Mouse (Mus musculus) liver, embryonic 16.5 days (tissue): ENCODE measurements at regions not wholly inside any gene's neighbourhood (a gene's known extent, or its start where the extent isn't known, plus 50 kb on each side); places are given as distances from the start of the nearest gene placed in this dataset.

Experiments
- ATAC-seq: fragments of 200-750 bp; cut with Nextera tagmentation; 2 replicates; pipeline ENCODE4 v1.8.0; 2017; ENCODE audit warnings: low read depth, mild to moderate bottlenecking, moderate number of reproducible peaks, moderate library complexity
- H3K27ac ChIP-seq: fragments of 300-500 bp; sonication (generic); 2 replicates; pipeline ENCODE4 v1.5.1; 2014; ENCODE audit warnings: mild to moderate bottlenecking, low read length
- H3K27me3 ChIP-seq: fragments of 300-500 bp; sonication (generic); 2 replicates; pipeline ENCODE4 v1.6.1; 2014; ENCODE audit warnings: low read depth, low read length, mixed read lengths; ENCODE audit not compliant: control insufficient read depth, insufficient read depth
- H3K36me3 ChIP-seq: fragments of 300-500 bp; sonication (generic); 2 replicates; pipeline ENCODE4 v1.6.1; 2014; ENCODE audit warnings: mild to moderate bottlenecking; ENCODE audit not compliant: control insufficient read depth, insufficient read depth
- H3K4me1 ChIP-seq: fragments of 300-500 bp; sonication (generic); 2 replicates; pipeline ENCODE4 v1.6.1; 2014; ENCODE audit warnings: low read depth, low read length, mixed read lengths; ENCODE audit not compliant: control insufficient read depth
- H3K4me2 ChIP-seq: fragments of 300-500 bp; sonication (generic); 2 replicates; pipeline ENCODE4 v1.6.1; 2014; ENCODE audit warnings: low read depth, low read length, mixed read lengths
- H3K4me3 ChIP-seq: fragments of 300-500 bp; sonication (generic); 2 replicates; pipeline ENCODE4 v1.5.1; 2014; ENCODE audit warnings: low read depth, mild to moderate bottlenecking, low read length
- H3K9ac ChIP-seq: fragments of 300-500 bp; sonication (generic); 2 replicates; pipeline ENCODE4 v1.6.1; 2014; ENCODE audit warnings: low read depth, low read length
- H3K9me3 ChIP-seq: fragments of 300-500 bp; sonication (generic); replicated peaks from 2 replicates; pipeline ENCODE4 v1.6.1; 2016; ENCODE audit warnings: low read length; ENCODE audit not compliant: control insufficient read depth
- WGBS: fragments of 180-500 bp; shearing (Covaris S2); extraction: QIAGEN DNeasy Blood & Tissue Kit; methylation state at CpG from one replicate; pipeline ENCODE4 v1.1.7; 2014; ENCODE audit not compliant: insufficient replicate concordance; 5-methylcytosine and 5-hydroxymethylcytosine counted together

GRCm38 (mm10) chr6:50713297-50713696 is 59.1 kb upstream of the Npvf start:
- no peaks in the 10 kb centered on the region for H3K4me1 ChIP-seq
- H3K9me3 ChIP-seq = no peaks in the 10 kb centered on the region
- no peaks in the 10 kb centered on the region for H3K27me3 ChIP-seq
- no peak overlapping the region for H3K4me3 ChIP-seq
- ATAC-seq = no peak
- H3K27ac ChIP-seq = no peak overlapping the region
- WGBS = 73% methylated on average over 3 of the region's 3 CpGs
- no peak overlapping the region for H3K4me2 ChIP-seq
- no peaks in the 10 kb centered on the region for H3K36me3 ChIP-seq
- no peak overlapping the region for H3K9ac ChIP-seq

DNA sequence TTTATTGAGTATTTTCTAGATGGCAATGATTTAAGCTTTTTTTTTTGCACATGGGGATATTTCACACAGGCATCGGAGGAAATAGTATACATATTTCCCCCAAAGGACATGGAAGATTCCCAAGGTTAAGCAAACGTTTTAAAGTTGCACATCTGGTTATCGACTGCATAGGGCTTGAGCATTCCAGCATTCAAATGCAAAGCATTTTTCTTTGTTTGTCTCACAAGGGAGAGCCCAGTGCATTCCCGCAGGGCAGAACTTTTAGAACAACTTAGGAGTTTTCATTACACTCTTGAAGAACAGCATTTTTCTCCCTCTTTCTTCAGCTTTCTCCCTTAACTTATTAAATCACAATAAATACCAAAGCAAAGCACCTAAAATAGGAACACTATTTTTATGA is 64.4 kb upstream of the Npvf start:
- no peak for ATAC-seq
- Histone ChIP-seq H3K9me3 (no peaks in the 10 kb centered on the region), H3K4me2 (no peak overlapping the region), H3K4me1 (no peaks in the 10 kb centered on the region), H3K36me3 (no peaks in the 10 kb centered on the region), H3K27me3 (no peaks in the 10 kb centered on the region), H3K4me3 (no peak overlapping the region), H3K9ac (no peak overlapping the region), H3K27ac (no peak overlapping the region)
- WGBS = 49% methylated on average over 4 of the region's 4 CpGs

DNA sequence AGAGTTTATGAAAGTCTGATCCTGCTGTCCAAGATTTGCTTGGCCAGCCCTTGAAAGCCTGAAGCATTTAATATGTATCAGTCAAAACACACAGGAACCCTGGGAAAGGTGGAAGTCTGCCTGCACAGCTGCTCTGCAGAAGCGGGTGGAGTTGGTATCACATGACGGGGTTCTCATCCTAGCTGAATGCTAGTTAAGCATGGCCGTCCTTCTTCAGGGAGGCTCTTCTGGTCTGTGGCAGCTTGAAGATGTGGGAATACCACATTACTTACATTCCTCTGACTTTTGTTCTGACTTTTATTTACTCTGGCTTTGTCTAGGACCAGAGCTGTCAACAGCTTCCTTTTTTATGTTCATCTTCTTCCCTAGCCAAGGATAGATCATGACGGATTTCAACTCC is 66.1 kb upstream of the Npvf start:
- H3K36me3 ChIP-seq = no peaks in the 10 kb centered on the region
- 54% methylated on average over 4 of the region's 4 CpGs for WGBS
- no peak overlapping the region for H3K9ac ChIP-seq
- no peaks in the 10 kb centered on the region for H3K27me3 ChIP-seq
- H3K4me1 ChIP-seq = no peaks in the 10 kb centered on the region
- no peak for ATAC-seq
- no peak overlapping the region for H3K4me3 ChIP-seq
- no peaks in the 10 kb centered on the region for H3K9me3 ChIP-seq
- H3K4me2 ChIP-seq = no peak overlapping the region
- no peak overlapping the region for H3K27ac ChIP-seq

DNA sequence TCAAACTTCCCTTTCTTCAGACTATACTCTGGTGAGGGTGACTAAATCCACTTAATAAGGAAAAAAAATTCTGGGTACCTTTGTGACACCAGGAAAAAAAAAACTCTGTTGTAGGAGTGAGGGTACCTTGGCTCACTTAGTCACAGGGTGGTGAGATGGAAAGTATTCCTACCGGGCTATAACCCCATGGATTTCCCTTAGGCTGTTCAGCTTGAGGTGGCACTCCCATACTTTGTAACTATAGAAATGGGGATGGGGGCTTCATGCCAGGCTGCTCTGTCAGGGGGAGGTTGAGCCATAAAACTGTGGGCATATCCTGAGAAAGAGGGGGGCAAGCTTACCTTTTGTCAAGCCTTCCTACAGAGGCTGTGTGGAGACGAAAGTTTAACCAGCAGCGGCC is 71.4 kb upstream of the Npvf start:
- 80% methylated on average over 3 of the region's 3 CpGs for WGBS
- Histone ChIP-seq H3K9ac (no peak overlapping the region), H3K4me1 (no peaks in the 10 kb centered on the region), H3K36me3 (no peaks in the 10 kb centered on the region), H3K27me3 (no peaks in the 10 kb centered on the region), H3K4me2 (no peak overlapping the region), H3K9me3 (no peaks in the 10 kb centered on the region), H3K4me3 (no peak overlapping the region), H3K27ac (no peak overlapping the region)
- ATAC-seq = no peak

GRCm38 (mm10) chr6:50726166-50726591 is 71.9 kb upstream of the Npvf start:
- Histone ChIP-seq H3K36me3 (no peaks in the 10 kb centered on the region), H3K4me2 (no peak overlapping the region), H3K27me3 (no peaks in the 10 kb centered on the region), H3K4me1 (no peaks in the 10 kb centered on the region; the same call in 1 of the 2 replicates), H3K9ac (no peak overlapping the region), H3K4me3 (no peak overlapping the region), H3K9me3 (no peaks in the 10 kb centered on the region), H3K27ac (no peak overlapping the region)
- WGBS = 78% methylated on average over 9 of the region's 9 CpGs
- no peak for ATAC-seq

GRCm38 (mm10) chr6:50730744-50731718 is 76.8 kb upstream of the Npvf start:
- no peak for ATAC-seq
- Histone ChIP-seq H3K4me3 (no peak overlapping the region), H3K36me3 (no peaks in the 10 kb centered on the region), H3K9me3 (no peaks in the 10 kb centered on the region), H3K4me1 (no peaks in the 10 kb centered on the region; the same call in 1 of the 2 replicates), H3K27me3 (no peaks in the 10 kb centered on the region), H3K4me2 (no peak overlapping the region), H3K27ac (no peak overlapping the region), H3K9ac (no peak overlapping the region)
- WGBS = 31% methylated on average over 14 of the region's 14 CpGs

GRCm38 (mm10) chr6:50734701-50735100 is 80.5 kb upstream of the Npvf start:
- Histone ChIP-seq H3K36me3 (no peaks in the 10 kb centered on the region), H3K4me2 (no peak overlapping the region), H3K27me3 (no peaks in the 10 kb centered on the region), H3K4me3 (no peak overlapping the region), H3K9me3 (no peaks in the 10 kb centered on the region), H3K9ac (no peak overlapping the region), H3K27ac (no peak overlapping the region), H3K4me1 (no peaks in the 10 kb centered on the region; the same call in 1 of the 2 replicates)
- ATAC-seq = no peak
- WGBS = 63% methylated on average over 2 of the region's 2 CpGs

GRCm38 (mm10) chr6:50735825-50736224 is 81.6 kb upstream of the Npvf start:
- H3K27me3 ChIP-seq = no peaks in the 10 kb centered on the region
- H3K4me2 ChIP-seq = no peak overlapping the region

DNA sequence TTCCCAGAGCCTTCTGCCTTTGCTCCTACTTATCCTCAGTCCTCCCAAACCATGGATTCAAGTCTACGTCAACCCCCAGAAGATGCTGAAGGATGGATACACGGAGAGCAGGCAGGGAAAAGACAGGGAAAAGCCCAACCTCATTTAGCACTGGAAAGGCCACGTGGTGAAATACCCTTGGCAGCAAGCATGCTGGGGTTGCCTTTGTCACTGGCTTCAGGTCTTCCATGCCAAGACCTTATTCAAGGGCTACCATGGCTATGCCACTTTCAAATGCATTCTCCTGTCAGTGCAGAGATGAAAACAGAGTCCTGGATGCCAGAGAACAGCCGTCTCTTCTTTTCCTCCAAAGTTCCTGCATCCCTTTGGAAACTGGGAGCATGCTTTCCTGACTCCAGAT is 87.8 kb upstream of the Npvf start:
- Histone ChIP-seq H3K4me1 (no peaks in the 10 kb centered on the region), H3K4me3 (no peak overlapping the region), H3K27me3 (no peaks in the 10 kb centered on the region), H3K27ac (no peak overlapping the region), H3K36me3 (no peaks in the 10 kb centered on the region), H3K9ac (no peak overlapping the region), H3K4me2 (no peak overlapping the region), H3K9me3 (no peaks in the 10 kb centered on the region)
- 53% methylated on average over 4 of the region's 4 CpGs for WGBS
- ATAC-seq = no peak

More at GRCm38 (mm10) chr6:50735825-50736224, 81.6 kb upstream of the Npvf start:
- Histone ChIP-seq H3K9me3 (no peaks in the 10 kb centered on the region), H3K27ac (no peak overlapping the region), H3K4me1 (no peaks in the 10 kb centered on the region; the same call in 1 of the 2 replicates), H3K4me3 (no peak overlapping the region), H3K36me3 (no peaks in the 10 kb centered on the region), H3K9ac (no peak overlapping the region)
- ATAC-seq = no peak
- 57% methylated on average over 2 of the region's 2 CpGs for WGBS
